Mouse (Mus musculus): ENCODE measurements at regions not wholly inside any gene's neighbourhood (a gene's known extent, or its start where the extent isn't known, plus 50 kb on each side); places are given as distances from the start of the nearest gene placed in this dataset.

DNA sequence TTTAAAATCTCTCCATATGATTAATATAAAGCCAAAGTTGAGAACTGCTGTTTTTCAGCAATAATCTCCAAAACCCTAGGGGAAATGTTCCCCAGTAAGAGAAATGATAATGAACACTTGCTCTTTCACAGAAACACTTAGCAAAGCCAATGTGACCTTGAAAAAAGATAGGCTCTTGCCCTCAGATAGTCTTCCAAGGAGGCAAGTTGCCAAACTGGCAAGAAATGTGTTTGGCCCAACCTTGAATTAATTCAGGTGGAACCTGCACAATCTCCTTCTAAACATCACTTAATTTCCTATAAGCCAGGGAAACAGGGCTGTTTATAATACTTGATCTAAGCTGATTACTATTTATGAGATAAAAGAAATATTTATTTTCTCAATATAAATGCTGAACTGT, 244.0 kb upstream of the Gnaz start:
- no peak for DNase-seq (ENCODE audit: low read depth, low spot score)

DNA sequence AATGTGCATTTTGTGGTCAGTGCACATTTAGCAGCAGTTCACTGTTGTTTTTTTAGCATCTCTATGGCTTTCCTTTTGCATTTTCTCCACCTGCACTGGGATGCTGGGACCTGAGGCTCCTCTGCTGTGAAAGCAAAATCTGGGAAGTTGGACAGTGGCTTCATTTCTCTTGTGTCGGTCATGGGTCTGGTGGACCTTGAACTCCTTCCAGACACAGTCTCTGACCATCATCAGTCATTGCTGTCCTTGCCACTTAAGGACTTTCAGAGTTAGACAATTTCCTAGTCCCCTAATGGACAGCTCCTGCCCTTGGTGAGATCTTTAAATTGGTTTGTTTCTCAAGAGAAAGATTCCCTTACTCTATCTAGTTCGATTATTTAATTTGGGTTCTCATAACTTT, 217.5 kb upstream of the Gnaz start:
- DNase-seq (ENCODE audit: low read depth, low spot score) = no peak

DNA sequence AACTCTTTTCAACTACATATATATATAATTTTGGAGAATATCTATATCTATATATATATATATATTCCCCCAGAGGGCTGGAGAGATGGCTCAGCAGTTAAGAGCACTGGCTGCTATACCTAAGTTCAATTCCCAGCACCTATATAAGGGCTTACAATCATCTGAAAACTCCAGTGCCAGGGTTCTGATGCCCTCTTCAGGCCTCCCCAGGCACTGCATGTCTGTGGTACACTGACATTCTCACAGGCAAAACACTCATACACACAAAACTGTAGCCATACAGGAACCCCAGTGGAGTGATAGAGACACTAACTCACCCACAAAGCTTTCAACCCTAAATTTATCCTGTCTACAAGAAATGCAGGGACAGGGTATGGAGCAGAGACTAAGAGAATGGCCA, 216.1 kb upstream of the Gnaz start:
- DNase-seq (ENCODE audit: low read depth, low spot score) = no peak

DNA sequence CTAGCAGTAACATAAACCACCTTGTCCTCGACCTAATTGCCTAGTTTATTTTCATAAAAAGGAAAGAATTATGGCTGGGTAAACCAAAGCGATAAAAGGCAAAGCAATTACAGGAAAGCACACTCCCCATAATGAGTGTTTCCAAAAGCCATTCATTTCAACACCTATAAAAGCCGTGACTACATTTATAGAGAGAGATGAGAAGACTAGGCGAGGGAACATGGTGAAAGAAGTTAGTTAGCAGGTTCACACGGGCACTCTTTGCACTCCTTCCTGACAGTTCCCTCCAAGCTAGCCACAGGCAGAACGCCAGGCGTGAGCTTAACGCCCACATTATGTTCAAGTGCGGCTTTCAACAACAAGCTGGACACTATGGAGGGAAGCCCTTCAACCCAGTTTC, 206.2 kb upstream of the Gnaz start:
- no peak for DNase-seq (ENCODE audit: low read depth, low spot score)

DNA sequence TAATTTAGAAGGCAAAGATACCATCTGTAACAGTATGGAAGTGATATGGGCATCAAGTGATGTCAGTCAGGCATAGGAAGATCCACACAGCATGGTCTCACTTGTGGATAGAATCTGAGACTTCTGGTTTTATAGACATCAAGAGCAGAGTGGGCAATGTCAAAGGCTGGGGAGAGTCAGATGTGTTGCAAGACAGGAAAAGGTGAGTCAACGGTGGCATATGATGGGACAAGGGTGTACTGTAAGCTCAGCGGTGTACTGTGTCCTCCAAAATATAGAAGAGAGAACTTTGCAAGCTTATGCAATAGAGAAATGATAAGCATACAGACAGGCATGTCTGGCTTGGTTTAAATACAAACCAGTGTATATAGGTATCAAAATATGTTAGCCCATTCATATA, 177.7 kb upstream of the Gnaz start:
- no peak for DNase-seq (ENCODE audit: low read depth, low spot score)

DNA sequence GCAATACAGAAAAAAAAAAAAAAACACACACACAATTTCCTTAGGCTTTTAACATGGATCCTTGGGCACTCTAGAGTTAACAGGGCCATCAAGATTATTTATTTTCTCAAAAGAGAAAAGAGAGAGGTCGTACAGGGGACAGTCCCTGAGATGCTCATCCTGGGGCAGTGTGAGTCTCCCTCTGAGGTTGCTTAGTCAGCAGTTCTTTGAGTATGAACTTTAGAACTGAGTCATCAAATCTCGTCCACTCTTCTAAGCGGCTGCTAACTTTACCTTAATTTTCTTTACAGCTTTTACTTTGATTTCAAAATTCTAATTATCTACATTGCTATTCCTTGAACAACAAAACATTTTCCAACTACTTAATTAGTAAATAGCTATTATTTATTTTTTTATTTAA, 177.0 kb upstream of the Gnaz start:
- DNase-seq (ENCODE audit: low read depth, low spot score) = no peak

DNA sequence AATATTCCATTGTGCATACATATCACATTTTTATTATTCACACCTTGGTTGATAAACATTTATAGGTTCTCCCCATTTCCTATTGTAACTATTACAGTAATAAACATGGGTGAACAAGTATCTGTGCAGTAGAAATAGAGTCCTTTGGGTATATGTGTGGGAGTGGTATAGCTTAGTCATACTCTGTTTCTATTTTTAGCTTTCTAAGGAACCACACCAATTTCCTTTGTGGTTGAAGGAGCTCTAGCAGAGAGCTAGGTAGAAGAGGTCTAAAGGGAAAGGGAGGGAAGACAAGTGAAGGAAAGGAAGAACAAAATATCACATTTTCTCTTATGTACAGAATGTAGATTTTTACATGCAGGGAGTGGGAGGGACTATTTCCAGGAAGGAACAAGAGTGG, 143.6 kb upstream of the Gnaz start:
- DNase-seq (ENCODE audit: low read depth, low spot score) = no peak

DNA sequence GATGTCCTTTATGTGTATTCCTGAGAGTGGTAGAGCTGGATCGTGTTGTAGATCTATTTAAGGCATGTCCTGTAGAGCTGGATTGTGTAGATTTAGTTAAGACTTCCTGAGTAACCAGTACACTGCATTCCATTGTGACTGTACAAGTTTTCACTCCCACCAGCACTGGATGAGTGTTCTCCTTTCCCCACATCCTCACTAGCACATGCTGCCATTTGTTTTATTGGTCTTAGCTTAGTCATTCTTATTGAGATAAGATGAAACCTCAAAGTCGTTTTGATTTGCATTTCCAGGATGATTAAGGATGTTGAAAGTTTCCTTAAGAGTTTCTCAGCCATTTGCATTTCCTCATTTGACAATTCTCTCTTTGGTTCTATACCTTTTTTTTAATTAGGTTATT, 132.6 kb upstream of the Gnaz start:
- DNase-seq (ENCODE audit: low read depth, low spot score) = no peak

DNA sequence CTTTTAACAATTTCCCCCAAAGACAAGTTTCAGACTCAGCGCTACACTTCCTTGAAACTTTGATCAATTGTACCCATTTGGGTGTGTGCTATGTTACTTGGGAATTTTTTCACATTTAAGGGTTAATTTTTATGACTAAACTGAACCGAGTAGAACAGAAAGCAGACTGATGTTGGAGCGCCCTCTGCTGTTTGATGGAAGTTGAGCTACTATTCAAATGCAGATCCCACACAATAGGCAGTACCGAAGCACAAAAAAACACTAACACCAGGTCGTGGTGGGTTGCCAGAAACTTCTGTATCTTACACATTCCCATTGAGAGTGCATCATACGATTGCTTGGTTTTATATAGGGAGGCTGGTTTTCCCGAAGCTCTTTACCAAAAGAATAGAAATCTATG, 118.6 kb upstream of the Gnaz start:
- DNase-seq (ENCODE audit: low read depth, low spot score) = peak; percentile 76

DNA sequence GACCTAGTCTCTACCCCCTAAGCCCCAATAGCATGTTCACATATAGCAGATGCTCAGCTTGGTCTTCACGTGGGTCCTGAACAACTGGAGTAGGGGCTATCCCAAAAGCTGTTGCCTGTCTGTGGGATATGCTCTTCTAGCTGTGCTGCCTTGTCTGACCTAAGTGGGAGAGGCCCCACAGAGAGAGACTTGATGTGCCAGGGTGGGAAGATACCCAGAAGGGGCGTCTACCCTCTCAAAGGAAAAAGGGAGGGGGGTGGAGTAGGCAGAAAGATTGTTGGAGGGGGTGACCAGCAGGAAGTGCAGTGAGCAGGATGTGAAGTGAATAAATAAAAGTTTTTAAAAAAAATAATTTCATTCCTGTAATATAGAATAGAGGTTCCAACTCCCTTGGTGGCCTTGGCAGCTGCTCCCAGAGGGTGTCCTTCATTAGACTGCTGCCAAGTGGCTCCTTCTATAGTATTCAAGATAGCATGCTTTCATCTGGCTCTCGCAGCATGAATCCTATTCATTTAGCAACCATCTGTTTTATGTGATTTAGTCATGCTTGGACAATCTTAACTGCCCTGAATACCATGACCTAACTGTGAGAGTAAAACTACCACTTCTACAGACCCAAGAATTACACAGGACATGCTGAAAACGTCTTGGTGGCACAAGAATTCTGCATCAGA, 111.8 kb upstream of the Gnaz start:
- no peak for DNase-seq (ENCODE audit: low read depth, low spot score)
